Mouse (Mus musculus) embryonic facial prominence, embryonic 10.5 days (tissue): Measurements from ENCODE around the gene Sowahd. TPM values are rescaled to one million over a fixed set of nuclear protein-coding genes. Genes with fewer than 3 reads are reported as not detected.

Experiments
- polyA plus RNA-seq: library from polyadenylated mRNA; unstranded; fragments of >200 nt; fragmentation: Nextera tagmentation; extraction: Ambion mirVana; gene quantifications from 2 replicates; pipeline ENCODE4 v1.2.1, GENCODE M21; 2016

The Sowahd gene
- polyA plus RNA-seq, 1 experiment from 2014 or later: not detected

Other genes with a start within 250 kb of the Sowahd start
- 126 and 130 TPM in 2 replicates for gene Ube2a, start 174.9 kb upstream of the Sowahd start, polyA plus RNA-seq
- 34.1 and 35.4 TPM in 2 replicates for gene C330007P06Rik, start 174.7 kb upstream of the Sowahd start, polyA plus RNA-seq
- 2.4 and 2.5 TPM in 2 replicates for gene Nkrf, start 145.9 kb upstream of the Sowahd start, polyA plus RNA-seq
- 37.5 and 40.5 TPM in 2 replicates for gene Sept6, start 57.1 kb upstream of the Sowahd start, polyA plus RNA-seq
- gene Rpl39, start 36.6 kb downstream of the Sowahd start, polyA plus RNA-seq: 474 and 495 TPM in 2 replicates
- 17.2 and 19.0 TPM in 2 replicates for gene Upf3b, start 61.5 kb downstream of the Sowahd start, polyA plus RNA-seq
- 17.2 and 18.3 TPM in 2 replicates for gene Nkap, start 78.0 kb downstream of the Sowahd start, polyA plus RNA-seq
- 0.14 TPM in 1 of 2 replicates, not detected in the other for gene Akap14, start 120.0 kb downstream of the Sowahd start, polyA plus RNA-seq
- 365 and 368 TPM in 2 replicates for gene Ndufa1, start 142.3 kb downstream of the Sowahd start, polyA plus RNA-seq
- gene Rnf113a1, start 142.4 kb downstream of the Sowahd start, polyA plus RNA-seq: 11.3 and 11.8 TPM in 2 replicates
- not detected in 2 replicates for gene Gm9, start 162.2 kb downstream of the Sowahd start, polyA plus RNA-seq
- not detected in 2 replicates for gene Rhox1, start 173.4 kb downstream of the Sowahd start, polyA plus RNA-seq
- gene Rhox2a, start 196.1 kb downstream of the Sowahd start, polyA plus RNA-seq: not detected in 2 replicates
- not detected in 2 replicates for gene Rhox3a, start 201.1 kb downstream of the Sowahd start, polyA plus RNA-seq
- gene Rhox4a, start 216.5 kb downstream of the Sowahd start, polyA plus RNA-seq: not detected in 2 replicates